Mouse (Mus musculus) left cerebral cortex, adult 9 months (tissue): Measurements from ENCODE around the gene Morn3.

ENCODE experiments used
- DNase-seq, 2 experiments: peaks; one replicate each; pipeline ENCODE4 v3.0.0; 2022; ENCODE audit warnings: low spot score in 2 of 2

The Morn3 gene

GRCm38 (mm10) chr5:123024965-123025573, 21.7 kb downstream of the Morn3 start:
- DNase-seq = no peak

- DNase-seq = no peak
Observed at GRCm38 (mm10) chr5:123024312-123024711, 22.5 kb downstream of the Morn3 start.

GRCm38 (mm10) chr5:123023049-123023448, 23.8 kb downstream of the Morn3 start:
- DNase-seq = no peak

DNA sequence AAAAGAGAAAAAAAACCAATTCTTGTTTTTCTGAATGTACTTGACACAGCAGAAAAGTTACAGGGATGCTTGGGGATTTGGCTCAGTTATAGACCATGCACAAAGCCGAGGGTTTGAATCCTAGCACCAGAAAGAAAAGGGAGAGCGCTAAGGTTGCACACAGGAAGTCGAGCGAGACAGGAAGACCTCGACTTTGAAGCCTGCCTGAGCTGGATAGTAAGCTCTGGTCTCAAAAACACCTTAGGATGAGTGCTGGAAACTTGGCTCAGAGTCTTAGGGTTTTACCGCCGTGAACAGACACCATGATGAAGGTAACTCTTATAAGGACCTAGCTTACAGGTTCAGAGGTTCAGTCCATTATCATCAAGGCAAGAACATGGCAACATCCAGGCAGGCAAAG, 25.4 kb downstream of the Morn3 start:
- DNase-seq = no peak

GRCm38 (mm10) chr5:123020426-123020825, 26.4 kb downstream of the Morn3 start:
- no peak for DNase-seq

DNA sequence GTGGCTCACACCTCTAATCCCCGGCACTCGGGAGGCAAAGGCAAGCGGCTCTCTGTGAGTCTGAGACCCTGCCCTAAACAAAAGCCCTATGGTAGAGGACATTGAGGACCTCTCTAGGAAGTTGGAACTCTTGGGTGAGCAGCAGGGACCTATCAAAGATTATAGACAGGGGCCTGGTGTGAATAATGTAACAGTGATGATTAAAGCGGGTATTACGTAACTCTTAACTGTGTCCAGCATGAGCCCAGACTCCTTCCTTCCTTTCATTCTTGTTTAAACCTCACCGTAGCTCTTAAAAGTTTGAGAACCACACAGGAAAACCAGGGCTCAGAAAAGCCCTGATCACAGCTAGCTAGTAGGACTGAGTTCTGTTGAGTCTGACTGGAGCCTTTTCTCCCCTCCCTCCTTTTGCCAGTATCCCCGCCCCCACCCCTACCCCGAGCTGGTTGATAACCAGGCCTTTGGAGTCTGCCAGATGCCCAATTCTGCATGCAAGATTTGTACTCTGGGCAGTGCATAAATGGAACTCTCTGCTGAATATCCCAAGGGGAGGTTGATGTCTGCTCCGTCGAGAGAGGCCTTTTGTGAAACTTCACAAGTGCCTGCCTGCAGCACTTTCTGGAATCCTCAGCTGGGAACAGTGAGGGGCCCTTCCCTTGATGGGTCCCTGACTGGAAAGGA, 27.3 kb downstream of the Morn3 start:
- no peak for DNase-seq

- DNase-seq = no peak
Observed at GRCm38 (mm10) chr5:123017504-123017903, 29.3 kb downstream of the Morn3 start.

- DNase-seq = no peak
Observed at GRCm38 (mm10) chr5:123015915-123016314, 30.9 kb downstream of the Morn3 start.

DNA sequence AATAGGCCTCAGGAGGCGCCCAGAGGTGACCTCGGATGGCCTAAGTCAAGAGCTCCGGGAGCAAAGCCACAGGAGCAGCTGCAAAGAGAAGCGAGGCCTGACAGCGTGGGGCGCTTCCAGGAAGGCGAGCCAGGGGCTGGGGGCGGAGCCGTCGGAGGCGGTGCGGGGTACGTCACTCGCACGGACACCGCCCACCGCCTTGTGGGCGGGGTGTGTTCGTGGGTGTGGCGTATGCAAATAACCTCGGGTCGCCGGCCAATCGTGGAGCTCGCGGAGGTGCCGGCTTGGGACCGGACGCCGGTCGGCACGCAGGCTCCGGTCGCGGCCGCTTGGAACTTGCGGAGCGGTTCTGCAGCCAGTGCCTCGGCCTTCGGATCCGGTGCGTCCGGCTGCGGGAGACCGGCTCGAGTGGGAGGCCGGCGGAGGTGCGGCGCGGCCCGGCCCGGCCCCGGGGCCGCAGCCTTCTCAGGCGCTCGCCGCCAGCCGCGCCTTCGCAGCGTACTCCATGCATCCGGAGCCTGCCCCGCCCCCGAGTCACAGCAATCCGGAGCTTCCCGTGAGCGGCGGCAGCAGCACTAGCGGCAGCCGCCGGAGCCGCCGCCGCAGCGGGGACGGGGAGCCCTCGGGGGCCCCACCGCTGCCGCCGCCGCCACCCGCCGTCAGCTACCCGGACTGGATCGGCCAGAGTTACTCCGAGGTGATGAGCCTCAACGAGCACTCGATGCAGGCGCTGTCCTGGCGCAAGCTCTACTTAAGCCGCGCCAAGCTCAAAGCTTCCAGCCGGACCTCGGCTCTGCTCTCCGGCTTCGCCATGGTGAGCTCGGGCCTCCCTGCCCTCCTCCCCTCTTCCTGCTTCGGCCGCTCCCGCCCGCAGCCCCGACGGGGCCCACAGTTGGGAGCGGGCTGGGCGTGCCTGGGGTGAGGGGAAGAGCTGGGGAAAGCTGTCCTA, 31.8 kb downstream of the Morn3 start, which contains the start of gene Orai1:
TSS of gene Orai1 (plus strand) at position 322 of the 949 bp plus-strand sequence.
- DNase-seq = peak; percentile 90 to 97

GRCm38 (mm10) chr5:123013599-123014315, 33.1 kb downstream of the Morn3 start:
- DNase-seq = peak in 1 of 2 experiments; percentile 72

GRCm38 (mm10) chr5:123011705-123012104, 35.1 kb downstream of the Morn3 start:
- DNase-seq = no peak

DNA sequence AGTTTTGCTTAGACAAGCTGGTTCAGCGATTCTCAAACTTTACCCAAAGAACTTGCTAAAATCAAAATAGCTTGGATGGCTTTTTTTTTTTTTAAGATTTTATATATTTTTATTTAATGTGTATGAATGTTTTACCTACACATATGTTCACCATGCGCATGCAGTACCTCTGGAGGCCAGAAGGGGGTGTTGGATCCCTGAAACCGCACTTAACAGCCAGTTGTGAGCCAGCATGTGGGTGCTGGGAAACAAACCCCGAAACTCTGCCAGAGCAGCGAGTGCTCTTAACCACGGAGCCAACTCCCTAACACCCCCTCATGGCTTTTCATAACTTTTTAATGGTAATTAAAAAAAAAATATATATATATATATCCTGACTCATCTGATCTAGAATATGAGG, 36.0 kb downstream of the Morn3 start:
- no peak for DNase-seq

DNA sequence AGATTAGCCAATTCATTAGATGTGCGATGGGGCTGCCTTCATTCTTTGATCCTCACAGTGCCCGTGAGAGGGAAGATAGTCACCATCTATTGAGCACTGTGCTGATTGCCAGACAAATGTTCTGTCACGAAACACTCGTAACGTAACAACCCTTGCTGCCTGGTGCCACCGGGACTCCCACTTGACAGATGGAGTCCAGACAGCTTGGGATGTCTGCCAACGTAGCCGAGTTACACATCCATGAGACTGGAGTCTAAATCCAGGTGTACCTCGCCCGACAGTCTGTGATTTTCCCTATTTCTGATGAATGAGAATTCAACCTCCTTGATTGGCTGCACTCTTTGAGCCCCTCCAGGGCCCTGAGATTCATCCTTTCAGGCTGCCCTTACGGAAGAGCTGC, 36.9 kb downstream of the Morn3 start:
- DNase-seq = no peak

- no peak for DNase-seq
Observed at GRCm38 (mm10) chr5:123008877-123009493, 37.8 kb downstream of the Morn3 start.

GRCm38 (mm10) chr5:123005716-123006592, 40.9 kb downstream of the Morn3 start:
- DNase-seq = no peak

DNA sequence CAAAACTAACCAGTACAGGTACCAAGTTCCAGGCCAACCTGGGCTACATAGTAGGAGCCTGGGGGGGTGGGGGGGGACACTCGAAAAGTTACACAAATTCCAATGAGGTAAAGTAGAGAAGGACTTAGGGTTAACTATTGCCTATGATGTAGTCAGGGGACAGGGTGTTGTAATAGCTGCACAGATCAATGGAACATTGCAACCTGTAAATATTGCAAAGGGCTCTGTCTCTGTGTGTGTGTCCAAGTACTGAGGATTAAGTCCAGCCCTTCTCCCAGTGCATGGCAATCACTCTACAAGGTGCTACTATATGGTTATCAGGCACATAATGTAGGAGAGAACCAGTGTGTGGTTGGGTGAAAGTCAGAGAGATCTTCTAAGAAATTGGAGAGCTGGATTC, 45.9 kb downstream of the Morn3 start:
- no peak for DNase-seq

DNA sequence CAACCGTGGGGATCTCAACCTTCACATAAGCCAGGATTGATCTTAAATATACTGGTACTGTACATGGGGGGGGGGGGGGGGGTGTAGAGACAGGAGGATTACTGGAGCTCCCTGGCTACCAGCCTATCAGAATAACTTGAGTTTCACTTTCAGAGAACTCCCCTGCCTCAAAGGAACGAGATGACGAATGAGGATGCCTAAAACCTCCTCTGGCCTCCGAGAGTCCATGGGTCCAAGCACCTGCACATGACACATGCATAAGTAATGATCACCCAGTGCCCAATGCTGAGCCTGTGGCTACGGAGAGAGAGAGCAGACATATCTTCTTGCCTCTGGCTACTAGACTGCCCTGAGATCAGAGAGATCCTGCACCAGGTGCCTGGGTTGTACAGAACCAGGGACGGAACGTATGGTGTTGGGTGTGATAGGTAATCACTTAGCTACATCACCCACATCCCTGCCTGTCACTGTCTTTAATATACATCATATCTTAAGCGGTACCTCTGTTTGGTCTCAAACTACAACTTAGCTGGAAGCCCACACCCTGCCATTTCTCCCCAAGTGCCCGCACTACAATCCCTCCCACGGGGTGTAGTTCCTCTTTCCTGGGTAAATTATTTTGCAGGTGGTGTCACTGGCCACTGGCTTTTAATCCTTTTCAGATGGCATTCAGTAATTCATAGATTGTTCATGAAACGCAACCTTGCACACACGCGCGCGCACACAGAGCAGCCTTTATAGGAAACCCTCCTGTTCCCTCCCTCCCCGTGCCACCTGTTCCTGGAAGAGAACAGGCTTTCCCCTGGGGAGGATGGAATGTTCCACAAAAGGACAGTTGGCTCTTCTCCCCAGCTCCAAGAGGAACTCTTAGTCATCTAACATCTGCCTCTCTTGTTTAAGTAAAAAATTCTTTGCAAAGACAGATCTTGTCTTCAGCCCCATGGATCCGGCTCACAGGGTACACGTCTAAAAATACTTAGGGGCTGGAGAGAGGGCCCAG, 49.3 kb downstream of the Morn3 start:
- DNase-seq = peak in 1 of 2 experiments; percentile 67

DNA sequence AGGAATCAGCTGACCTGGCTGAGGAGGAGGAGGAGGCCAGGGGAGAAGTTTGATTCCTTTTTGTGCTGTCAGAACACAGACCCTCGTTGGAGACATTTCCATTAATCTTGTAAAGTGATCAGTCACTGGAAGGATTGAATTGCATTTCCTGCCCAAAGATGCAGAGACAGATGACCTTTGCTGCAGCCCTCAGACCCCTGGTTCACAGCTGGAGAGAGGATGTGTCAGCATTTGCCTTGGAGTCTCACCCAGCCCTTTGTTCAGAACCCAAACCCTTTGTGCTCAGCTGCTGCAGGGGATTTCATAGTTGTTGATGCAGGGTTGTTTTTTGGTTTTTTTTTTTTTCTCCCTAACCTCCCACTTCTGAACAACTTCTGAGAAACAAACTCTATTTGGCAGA, 51.9 kb downstream of the Morn3 start:
- DNase-seq = no peak

DNA sequence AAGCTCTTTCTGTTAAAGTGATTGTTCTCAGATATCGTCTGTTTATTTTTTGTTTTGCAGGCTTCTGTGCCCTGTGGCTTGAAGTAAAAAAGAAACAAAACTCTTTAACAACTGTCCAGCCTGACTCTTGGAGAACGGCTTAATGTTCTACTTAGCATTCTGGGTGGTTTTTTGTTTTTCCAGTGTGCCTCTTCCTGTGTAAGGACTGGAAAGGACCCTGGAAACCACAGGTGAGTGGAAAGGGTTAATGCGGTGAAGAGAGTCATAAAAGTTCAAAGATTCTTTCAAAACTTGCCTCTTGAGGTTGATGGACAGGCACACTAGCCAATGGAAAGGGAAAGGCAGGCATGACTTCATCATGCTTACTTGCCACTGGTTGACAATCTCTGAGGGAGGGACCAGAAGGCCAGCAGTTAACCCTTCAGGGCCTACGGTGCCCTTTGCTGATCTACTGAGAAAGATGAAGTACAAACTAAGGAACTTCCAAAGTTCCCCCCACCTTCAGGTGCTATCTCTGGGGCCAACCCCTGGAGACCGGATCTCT, 52.4 kb downstream of the Morn3 start:
- DNase-seq = peak in 1 of 2 experiments; percentile 83
